Mouse (Mus musculus): Measurements from ENCODE around the gene Ep400. TPM values are rescaled to one million over a fixed set of nuclear protein-coding genes. Genes with fewer than 3 reads are reported as not detected.

The Ep400 gene
- polyA plus RNA-seq, 1 experiment from 2014 or later: 30.4 TPM

GRCm38 (mm10) chr5:110783150-110783549, 12.6 kb upstream of the Ep400 start:
- WGBS (ENCODE audit: insufficient replicate concordance): 73% methylated on average over 8 of the region's 8 CpGs
- H3K36me3 ChIP-seq (ENCODE audit: control insufficient read depth, insufficient read depth, low read length): peaks cover 20% of the 10 kb centered on the region
- no peak overlapping the region for H3K27ac ChIP-seq (ENCODE audit: low read depth, low read length)
- ATAC-seq (replicated peaks; ENCODE audit: insufficient number of reproducible peaks, low FRiP score, low TSS enrichment): no peak
- no peak overlapping the region for H3K4me3 ChIP-seq (ENCODE audit: low read depth, low read length)
- no peaks in the 10 kb centered on the region for H3K27me3 ChIP-seq (ENCODE audit: control insufficient read depth, insufficient read depth, low read length)
- no peaks in the 10 kb centered on the region for H3K9me3 ChIP-seq (replicated peaks; ENCODE audit: control insufficient read depth, low read length)
- H3K9ac ChIP-seq (ENCODE audit: low read depth, low read length): no peak overlapping the region
- H3K4me1 ChIP-seq (ENCODE audit: control insufficient read depth, insufficient read depth, low read length): peaks cover 3% of the 10 kb centered on the region; the same call in 1 of the 2 replicates
- no peak overlapping the region for H3K4me2 ChIP-seq

- Histone ChIP-seq H3K27ac (ENCODE audit: low read depth, low read length) (no peak overlapping the region), H3K27me3 (ENCODE audit: control insufficient read depth, insufficient read depth, low read length) (no peaks in the 10 kb centered on the region), H3K4me1 (ENCODE audit: control insufficient read depth, insufficient read depth, low read length) (peaks cover 3% of the 10 kb centered on the region; the same call in 1 of the 2 replicates), H3K9me3 (replicated peaks; ENCODE audit: control insufficient read depth, low read length) (no peaks in the 10 kb centered on the region), H3K9ac (ENCODE audit: low read depth, low read length) (no peak overlapping the region), H3K4me2 (no peak overlapping the region), H3K36me3 (ENCODE audit: control insufficient read depth, insufficient read depth, low read length) (peaks cover 14% of the 10 kb centered on the region), H3K4me3 (ENCODE audit: low read depth, low read length) (no peak overlapping the region)
- 70% methylated on average over 7 of the region's 7 CpGs for WGBS (ENCODE audit: insufficient replicate concordance)
- ATAC-seq (replicated peaks; ENCODE audit: insufficient number of reproducible peaks, low FRiP score, low TSS enrichment): no peak
These were observed 11.2 kb upstream of the Ep400 start for GRCm38 (mm10) chr5:110781529-110782238.

- Histone ChIP-seq H3K27me3 (ENCODE audit: control insufficient read depth, insufficient read depth, low read length) (no peaks in the 10 kb centered on the region), H3K36me3 (ENCODE audit: control insufficient read depth, insufficient read depth, low read length) (peaks cover 8% of the 10 kb centered on the region), H3K9ac (ENCODE audit: low read depth, low read length) (peak overlapping the region; percentile 85), H3K27ac (ENCODE audit: low read depth, low read length) (no peak overlapping the region), H3K4me3 (ENCODE audit: low read depth, low read length) (peak overlapping the region; percentile 89), H3K9me3 (replicated peaks; ENCODE audit: control insufficient read depth, low read length) (no peaks in the 10 kb centered on the region), H3K4me2 (peak overlapping the region; percentile 87), H3K4me1 (ENCODE audit: control insufficient read depth, insufficient read depth, low read length) (peaks cover 3% of the 10 kb centered on the region; the same call in 1 of the 2 replicates)
- ATAC-seq (replicated peaks; ENCODE audit: insufficient number of reproducible peaks, low FRiP score, low TSS enrichment): no peak; the same call in 1 of the 2 replicates
- 60% methylated on average over 10 of the region's 10 CpGs for WGBS (ENCODE audit: insufficient replicate concordance)
These were observed 10.4 kb upstream of the Ep400 start for GRCm38 (mm10) chr5:110780761-110781528.

GRCm38 (mm10) chr5:110779998-110780760, 9.7 kb upstream of the Ep400 start, which contains the start of gene Pus1:
Pus1 (minus strand) TSS chr5:110780659.
- H3K9me3 ChIP-seq (replicated peaks; ENCODE audit: control insufficient read depth, low read length): no peaks in the 10 kb centered on the region
- peaks cover 9% of the 10 kb centered on the region for H3K36me3 ChIP-seq (ENCODE audit: control insufficient read depth, insufficient read depth, low read length)
- under 1% methylated on average over 56 of the region's 57 CpGs for WGBS (ENCODE audit: insufficient replicate concordance)
- H3K4me3 ChIP-seq (ENCODE audit: low read depth, low read length): peak within 1 kb of the TSS; percentile 89
- 0 out of 2 replicates have a peak within 1 kb of the TSS, but pooled peaks have one; percentile 16 for H3K27ac ChIP-seq (ENCODE audit: low read depth, low read length)
- peak within 1 kb of the TSS; percentile 85 for H3K9ac ChIP-seq (ENCODE audit: low read depth, low read length)
- ATAC-seq (replicated peaks; ENCODE audit: insufficient number of reproducible peaks, low FRiP score, low TSS enrichment): peak; percentile 81
- H3K4me2 ChIP-seq: peak within 1 kb of the TSS; percentile 87
- H3K27me3 ChIP-seq (ENCODE audit: control insufficient read depth, insufficient read depth, low read length): no peaks in the 10 kb centered on the region
- peaks cover 3% of the 10 kb centered on the region; the same call in 1 of the 2 replicates for H3K4me1 ChIP-seq (ENCODE audit: control insufficient read depth, insufficient read depth, low read length)

- Histone ChIP-seq H3K9me3 (replicated peaks; ENCODE audit: control insufficient read depth, low read length) (no peaks in the 10 kb centered on the region), H3K4me1 (ENCODE audit: control insufficient read depth, insufficient read depth, low read length) (peaks cover 3% of the 10 kb centered on the region; the same call in 1 of the 2 replicates), H3K4me2 (peak overlapping the region; percentile 87), H3K27me3 (ENCODE audit: control insufficient read depth, insufficient read depth, low read length) (no peaks in the 10 kb centered on the region), H3K9ac (ENCODE audit: low read depth, low read length) (peak overlapping the region; percentile 85), H3K4me3 (ENCODE audit: low read depth, low read length) (peak overlapping the region; percentile 89), H3K27ac (ENCODE audit: low read depth, low read length) (no peak overlapping the region), H3K36me3 (ENCODE audit: control insufficient read depth, insufficient read depth, low read length) (peaks cover 15% of the 10 kb centered on the region)
- ATAC-seq (replicated peaks; ENCODE audit: insufficient number of reproducible peaks, low FRiP score, low TSS enrichment): no peak
- WGBS (ENCODE audit: insufficient replicate concordance): 21% methylated on average over 15 of the region's 15 CpGs
These were observed 8.9 kb upstream of the Ep400 start for GRCm38 (mm10) chr5:110779276-110779997.

GRCm38 (mm10) chr5:110778263-110778662, 7.7 kb upstream of the Ep400 start:
- Histone ChIP-seq H3K9me3 (replicated peaks; ENCODE audit: control insufficient read depth, low read length) (no peaks in the 10 kb centered on the region), H3K27me3 (ENCODE audit: control insufficient read depth, insufficient read depth, low read length) (no peaks in the 10 kb centered on the region), H3K4me3 (ENCODE audit: low read depth, low read length) (no peak overlapping the region), H3K4me2 (no peak overlapping the region), H3K9ac (ENCODE audit: low read depth, low read length) (no peak overlapping the region), H3K36me3 (ENCODE audit: control insufficient read depth, insufficient read depth, low read length) (peaks cover 26% of the 10 kb centered on the region), H3K27ac (ENCODE audit: low read depth, low read length) (no peak overlapping the region), H3K4me1 (ENCODE audit: control insufficient read depth, insufficient read depth, low read length) (peaks cover 3% of the 10 kb centered on the region; the same call in 1 of the 2 replicates)
- no peak for ATAC-seq (replicated peaks; ENCODE audit: insufficient number of reproducible peaks, low FRiP score, low TSS enrichment)
- WGBS (ENCODE audit: insufficient replicate concordance): 90% methylated on average over 12 of the region's 12 CpGs

- Histone ChIP-seq H3K4me3 (ENCODE audit: low read depth, low read length) (no peak overlapping the region), H3K4me1 (ENCODE audit: control insufficient read depth, insufficient read depth, low read length) (peaks cover 3% of the 10 kb centered on the region; the same call in 1 of the 2 replicates), H3K27ac (ENCODE audit: low read depth, low read length) (no peak overlapping the region), H3K9me3 (replicated peaks; ENCODE audit: control insufficient read depth, low read length) (no peaks in the 10 kb centered on the region), H3K9ac (ENCODE audit: low read depth, low read length) (no peak overlapping the region), H3K4me2 (no peak overlapping the region), H3K27me3 (ENCODE audit: control insufficient read depth, insufficient read depth, low read length) (no peaks in the 10 kb centered on the region), H3K36me3 (ENCODE audit: control insufficient read depth, insufficient read depth, low read length) (peaks cover 26% of the 10 kb centered on the region)
- no peak for ATAC-seq (replicated peaks; ENCODE audit: insufficient number of reproducible peaks, low FRiP score, low TSS enrichment)
- WGBS (ENCODE audit: insufficient replicate concordance): 82% methylated on average over 2 of the region's 2 CpGs
These were observed 5.6 kb upstream of the Ep400 start for GRCm38 (mm10) chr5:110776141-110776540.

- Histone ChIP-seq H3K36me3 (ENCODE audit: control insufficient read depth, insufficient read depth, low read length) (peaks cover 26% of the 10 kb centered on the region), H3K4me1 (ENCODE audit: control insufficient read depth, insufficient read depth, low read length) (peaks cover 5% of the 10 kb centered on the region), H3K9me3 (replicated peaks; ENCODE audit: control insufficient read depth, low read length) (no peaks in the 10 kb centered on the region), H3K27ac (ENCODE audit: low read depth, low read length) (no peak overlapping the region), H3K4me3 (ENCODE audit: low read depth, low read length) (no peak overlapping the region), H3K27me3 (ENCODE audit: control insufficient read depth, insufficient read depth, low read length) (no peaks in the 10 kb centered on the region), H3K4me2 (no peak overlapping the region), H3K9ac (ENCODE audit: low read depth, low read length) (no peak overlapping the region)
- ATAC-seq (replicated peaks; ENCODE audit: insufficient number of reproducible peaks, low FRiP score, low TSS enrichment): no peak
- WGBS (ENCODE audit: insufficient replicate concordance): 94% methylated on average over 11 of the region's 11 CpGs
These were observed 4.0 kb upstream of the Ep400 start for GRCm38 (mm10) chr5:110774511-110774910.
